Mouse (Mus musculus) gastrocnemius, adult 2 months (tissue): ENCODE measurements around the gene Zxdb. TPM values are rescaled to one million over a fixed set of nuclear protein-coding genes. Genes with fewer than 3 reads are reported as not detected.
"Not testable (repeated sequence)": the region's sequence is repeated elsewhere in the genome, so short reads cannot be mapped to it uniquely, and the experiment has no call there.

Experiments used
- DNase-seq: peaks from one replicate; pipeline ENCODE4 v3.0.0; 2022
- H3K27ac ChIP-seq: fragments of 200-600 bp; 2 replicates; pipeline ENCODE4 v1.8.1; 2022; ENCODE audit warnings: mild to moderate bottlenecking
- H3K4me3 ChIP-seq: fragments of 200-600 bp; 2 replicates; pipeline ENCODE4 v1.8.1; 2022; ENCODE audit warnings: mild to moderate bottlenecking, moderate library complexity
- CTCF ChIP-seq: fragments of 200-600 bp; IDR thresholded peaks from 2 replicates; pipeline ENCODE4 v1.8.1; 2022; ENCODE audit warnings: antibody characterized with exemption, mild to moderate bottlenecking, moderate library complexity
- intact Hi-C: fragments of 180-260 bp; cut with DNase I; formaldehyde crosslinking; loops from one replicate; pipeline ENCODE4 v1.15.1; 2025
- long read RNA-seq, 2 experiments: library from polyadenylated mRNA; stranded (forward); transcript quantifications; one replicate each; pipeline ENCODE4 v2.0.0; 2021
- total RNA-seq, 2 experiments: library from RNA; stranded (reverse); gene quantifications; 2 replicates each; pipeline ENCODE4 v1.2.3; 2021

Zxdb gene
- 1 to 10 TPM; 2.8 to 3.2 TPM for total RNA-seq
- long read RNA-seq, experiment 1, full-length matches to known transcripts, result 3 of 3 reads
- long read RNA-seq, experiment 1, partial matches to known transcripts, result 0 of 3 reads
- long read RNA-seq, experiment 1, other reads (novel, unspliced or antisense), result 0 of 3 reads
- long read RNA-seq, experiment 2, full-length matches to known transcripts, result 1 of 1 reads
- long read RNA-seq, experiment 2, partial matches to known transcripts, result 0 of 1 reads
- long read RNA-seq, experiment 2, other reads (novel, unspliced or antisense), result 0 of 1 reads

DNA sequence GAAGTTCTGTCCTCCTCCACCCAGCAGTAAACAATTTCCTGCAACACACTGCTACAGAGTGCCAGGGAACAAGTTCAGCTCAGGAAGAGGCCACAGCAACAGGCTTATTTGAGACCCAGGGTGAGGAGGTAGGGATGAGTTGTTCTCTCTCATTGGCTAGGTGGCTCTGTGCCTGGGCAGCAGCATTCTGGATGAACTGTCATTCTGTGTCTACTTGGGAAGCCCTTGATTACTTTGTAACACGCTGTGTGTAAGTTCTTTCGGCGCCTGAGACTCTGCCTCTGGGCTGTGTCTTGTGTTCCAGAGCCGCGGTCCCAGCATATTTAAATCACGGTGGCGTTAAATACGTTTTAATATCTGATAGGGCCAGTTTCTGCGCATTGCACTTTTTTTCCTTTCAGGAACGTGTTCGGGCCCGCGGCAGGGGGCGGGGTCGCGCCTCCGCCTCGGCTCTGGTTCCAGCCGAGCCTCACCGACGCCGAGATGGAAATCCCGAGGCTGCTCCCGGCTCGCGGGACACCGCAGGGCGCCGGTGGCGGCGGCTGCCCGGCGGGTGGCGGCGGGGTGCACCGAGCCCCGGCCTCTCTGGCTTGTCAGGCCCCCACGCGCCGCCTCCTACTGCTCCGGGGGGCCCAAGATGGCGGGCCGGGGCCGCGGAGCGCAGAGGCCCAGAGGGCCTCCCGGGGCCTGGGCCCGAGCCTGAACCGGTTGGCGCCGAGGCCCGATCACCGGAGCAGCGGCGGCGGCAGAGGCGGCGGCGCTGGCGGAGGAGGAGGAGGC, at the start of gene Zxdb:
TSS of gene Zxdb (plus strand) at position 378 of the 780 bp plus-strand sequence.
- H3K4me3 ChIP-seq, result peak within 1 kb of the TSS; percentile 45; the same call in 1 of the 2 replicates
- H3K27ac ChIP-seq, intact Hi-C loops, DNase-seq: not testable (repeated sequence)

- no peak overlapping the region for H3K4me3 ChIP-seq
- H3K27ac ChIP-seq, result no peak overlapping the region
- DNase-seq, result peak; percentile 23
- TF ChIP-seq CTCF, result peak; percentile 63
- intact Hi-C loops, result no loop called here
Observed at GRCm38 (mm10) chrX:94674977-94675376, 49.4 kb upstream of the Zxdb start.

DNA sequence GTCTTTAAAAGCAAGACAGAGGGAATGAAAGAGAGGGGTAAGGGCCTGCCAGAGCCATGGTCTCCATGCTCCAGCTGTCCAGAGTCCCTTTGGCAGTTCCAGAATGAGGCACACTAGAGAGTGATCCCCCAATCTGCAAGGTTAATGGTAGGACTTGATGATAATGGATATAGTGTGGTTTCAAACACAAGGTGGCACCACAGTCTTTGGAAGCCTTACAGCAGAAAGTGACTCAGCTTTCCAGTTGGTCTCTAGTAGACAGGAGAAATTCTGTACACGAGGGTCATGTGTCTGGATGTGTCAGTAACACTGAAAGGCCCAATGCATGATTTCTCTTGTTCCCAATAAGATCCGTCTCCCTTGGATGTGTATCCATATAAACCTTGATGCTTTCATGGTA, 42.8 kb upstream of the Zxdb start:
- intact Hi-C loops, H3K27ac ChIP-seq, H3K4me3 ChIP-seq, DNase-seq: not testable (repeated sequence)

DNA sequence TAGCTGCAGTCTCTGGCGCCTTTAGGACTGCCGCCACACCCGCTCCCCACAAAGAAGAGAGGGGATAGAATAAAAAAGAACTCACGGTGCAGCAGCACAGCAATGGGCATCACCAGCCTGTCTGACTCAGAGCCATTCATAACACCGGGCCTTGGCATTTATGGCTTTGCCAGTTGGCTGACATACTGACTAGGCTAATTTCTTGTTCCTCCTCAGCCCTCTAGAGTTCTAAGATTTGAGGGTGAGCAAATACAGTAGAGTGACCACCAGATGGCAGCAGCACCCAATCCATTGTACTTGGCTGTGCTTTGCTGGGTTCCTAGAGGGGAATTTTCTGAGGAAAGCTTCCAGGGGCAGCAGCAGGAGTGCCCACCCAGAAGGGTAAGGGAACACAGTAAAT, 34.8 kb upstream of the Zxdb start:
- peak; percentile 31 for DNase-seq
- intact Hi-C loops, H3K27ac ChIP-seq, H3K4me3 ChIP-seq: not testable (repeated sequence)
- peak; percentile 22; the same call in 1 of the 2 replicates for TF ChIP-seq CTCF

GRCm38 (mm10) chrX:94706676-94707075, 17.7 kb upstream of the Zxdb start:
- H3K4me3 ChIP-seq, H3K27ac ChIP-seq, intact Hi-C loops, DNase-seq: not testable (repeated sequence)

- DNase-seq, intact Hi-C loops, H3K27ac ChIP-seq, H3K4me3 ChIP-seq: not testable (repeated sequence)
Observed at GRCm38 (mm10) chrX:94709752-94710151, 14.6 kb upstream of the Zxdb start.

GRCm38 (mm10) chrX:94724972-94725569, 702 bp downstream of the Zxdb start:
- intact Hi-C loops, H3K27ac ChIP-seq: not testable (repeated sequence)
- peak overlapping the region; percentile 45; the same call in 1 of the 2 replicates for H3K4me3 ChIP-seq
- peak; percentile 21 for DNase-seq

DNA sequence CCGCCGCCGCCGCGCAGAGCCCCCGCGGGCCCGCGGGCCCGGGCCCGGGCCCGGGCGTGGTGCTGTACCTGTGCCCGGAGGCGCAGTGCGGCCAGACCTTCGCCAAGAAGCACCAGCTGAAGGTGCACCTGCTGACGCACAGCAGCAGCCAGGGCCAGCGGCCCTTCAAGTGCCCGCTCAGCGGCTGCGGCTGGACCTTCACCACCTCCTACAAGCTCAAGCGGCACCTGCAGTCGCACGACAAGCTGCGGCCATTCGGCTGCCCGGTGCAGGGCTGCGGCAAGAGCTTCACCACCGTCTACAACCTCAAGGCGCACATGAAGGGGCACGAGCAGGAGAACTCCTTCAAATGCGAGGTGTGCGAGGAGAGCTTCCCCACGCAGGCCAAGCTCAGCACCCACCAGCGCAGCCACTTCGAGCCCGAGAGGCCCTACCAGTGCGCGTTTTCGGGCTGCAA, 1.3 kb downstream of the Zxdb start:
- DNase-seq, H3K27ac ChIP-seq, H3K4me3 ChIP-seq, intact Hi-C loops: not testable (repeated sequence)

GRCm38 (mm10) chrX:94731596-94731995, 7.2 kb downstream of the Zxdb start:
- no peak for DNase-seq
- intact Hi-C loops, result no loop called here
- TF ChIP-seq CTCF, result no peak
- no peak overlapping the region for H3K4me3 ChIP-seq
- H3K27ac ChIP-seq, result no peak overlapping the region

- peak; percentile 20 for DNase-seq
- no peak overlapping the region for H3K27ac ChIP-seq
- intact Hi-C loops, result no loop called here
- no peak for TF ChIP-seq CTCF
- H3K4me3 ChIP-seq, result no peak overlapping the region
Observed at GRCm38 (mm10) chrX:94753733-94754132, 29.4 kb downstream of the Zxdb start.

DNA sequence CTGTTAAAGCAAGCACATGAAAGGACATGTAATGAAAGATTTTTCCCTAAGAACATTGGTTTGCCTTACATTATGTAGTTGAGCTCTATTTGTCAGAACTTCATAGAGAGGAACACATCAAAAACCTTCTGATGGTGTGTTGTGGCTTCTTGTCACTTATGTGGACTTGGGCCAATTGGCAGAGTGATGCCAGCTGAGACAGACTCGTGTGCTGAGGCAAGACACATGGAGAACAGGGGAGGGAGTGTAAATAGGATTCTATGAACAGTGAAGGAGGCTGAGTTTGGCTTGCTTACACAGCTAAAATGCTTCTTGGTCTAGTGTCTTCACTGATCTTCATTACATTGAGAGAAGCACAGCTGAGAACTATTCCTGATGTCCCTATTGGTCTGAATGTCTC, 35.6 kb downstream of the Zxdb start:
- no peak for DNase-seq
- intact Hi-C loops, result no loop called here
- TF ChIP-seq CTCF, result no peak

GRCm38 (mm10) chrX:94773876-94774275, 49.5 kb downstream of the Zxdb start:
- TF ChIP-seq CTCF, result no peak
- no peak overlapping the region for H3K4me3 ChIP-seq
- no peak overlapping the region for H3K27ac ChIP-seq
- no peak for DNase-seq
- intact Hi-C loops, result no loop called here

More for the DNA sequence above, 35.6 kb downstream of the Zxdb start:
- H3K27ac ChIP-seq, result no peak overlapping the region
- no peak overlapping the region for H3K4me3 ChIP-seq

Other genes starting within 250 kb of the Zxdb start
- gene Maged1, start 182.4 kb upstream of the Zxdb start, total RNA-seq, result 10 to 100 TPM; 16.1 to 28.9 TPM
- gene Gspt2, start 88.5 kb upstream of the Zxdb start, total RNA-seq, result under 1 TPM; 0.15 to 0.28 TPM